Mouse (Mus musculus) T-helper 1 cell (primary cell): ENCODE measurements at regions not wholly inside any gene's neighbourhood (a gene's known extent, or its start where the extent isn't known, plus 50 kb on each side); places are given as distances from the start of the nearest gene placed in this dataset.

Experiments used
- in situ Hi-C: fragments of 300-600 bp; cut with MboI, MseI; formaldehyde crosslinking; loops from one replicate; pipeline ENCODE4 v1.15.1; 2025; ENCODE audit warnings: high pct_unique_total_duplicates

DNA sequence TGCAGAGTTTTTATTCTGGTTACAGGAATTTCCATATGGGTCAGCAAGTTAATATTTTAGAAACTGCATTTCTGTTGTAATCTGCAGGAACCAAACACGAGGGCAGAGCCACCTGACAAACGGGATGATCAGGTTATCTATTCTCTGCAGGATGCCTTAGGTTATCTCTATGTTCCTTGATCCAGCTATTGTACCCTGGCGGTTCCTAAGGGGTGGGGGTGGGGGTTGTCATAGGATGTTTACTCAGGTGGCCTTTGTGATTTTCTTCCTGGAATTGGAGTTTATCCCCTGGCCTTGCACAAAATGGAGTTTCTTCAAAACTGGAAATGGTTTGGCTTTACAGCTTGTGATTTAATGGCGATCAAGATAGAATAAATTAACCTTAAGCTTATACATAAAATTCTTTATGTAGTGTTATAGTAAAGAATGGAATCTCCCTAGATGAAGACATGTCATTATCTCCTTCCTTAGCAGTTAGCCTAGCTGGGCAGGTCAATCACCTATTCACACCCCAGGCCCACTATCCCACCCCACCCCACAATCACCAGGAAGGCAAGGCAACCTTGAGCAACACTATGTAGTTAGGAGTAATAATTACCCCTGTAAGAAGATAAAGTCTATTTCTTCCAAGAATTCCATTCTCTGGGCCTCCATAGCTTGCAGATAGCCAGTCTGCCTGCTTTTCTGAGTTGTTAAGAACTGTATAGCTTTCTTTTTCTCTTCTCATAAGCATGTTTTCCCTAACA lies 192.3 kb upstream of the B430218F22Rik start:
- in situ Hi-C loops: no loop called here

DNA sequence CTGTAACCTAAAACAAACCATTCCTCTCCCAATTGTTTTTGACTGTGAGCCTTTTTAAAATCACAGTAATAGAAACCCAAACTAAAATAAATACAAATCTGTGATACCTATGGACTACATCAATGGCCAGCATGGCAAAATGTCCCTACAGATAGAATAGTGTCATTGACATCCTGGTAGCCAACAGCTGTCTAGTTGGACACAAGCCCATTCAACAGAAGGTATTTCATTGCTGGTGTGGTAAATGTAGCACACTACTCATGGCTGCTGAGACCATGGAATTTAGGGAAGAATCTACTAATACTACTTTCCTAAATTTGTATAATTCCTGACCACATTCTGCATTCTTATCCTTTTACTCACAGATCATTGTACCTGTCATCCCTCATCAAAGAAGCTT lies 178.3 kb upstream of the B430218F22Rik start:
- in situ Hi-C loops: no loop called here

DNA sequence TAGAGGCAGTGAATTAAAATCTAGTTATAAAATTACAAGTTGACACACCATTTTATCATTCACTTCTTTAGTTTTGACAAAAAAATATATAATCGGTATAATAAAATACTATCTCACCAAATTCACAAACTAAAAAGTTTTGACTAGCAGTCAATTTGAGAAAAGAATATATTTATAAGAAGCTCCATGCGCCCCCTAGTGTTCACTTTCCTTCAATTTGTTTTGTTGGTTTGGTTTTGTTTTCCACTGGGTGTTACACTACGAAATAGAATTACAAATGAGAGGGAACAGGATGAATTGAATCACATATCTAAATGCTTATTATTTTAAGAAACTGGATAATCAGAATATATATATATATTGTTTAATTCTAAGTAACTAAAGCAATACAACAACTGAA lies 159.1 kb upstream of the B430218F22Rik start:
- in situ Hi-C loops: loop anchor here (10.0 to 25.0 kb wide), 3 partner anchors 1040 to 1933 kb away; partner anchors contain the start of gene Ccl28

DNA sequence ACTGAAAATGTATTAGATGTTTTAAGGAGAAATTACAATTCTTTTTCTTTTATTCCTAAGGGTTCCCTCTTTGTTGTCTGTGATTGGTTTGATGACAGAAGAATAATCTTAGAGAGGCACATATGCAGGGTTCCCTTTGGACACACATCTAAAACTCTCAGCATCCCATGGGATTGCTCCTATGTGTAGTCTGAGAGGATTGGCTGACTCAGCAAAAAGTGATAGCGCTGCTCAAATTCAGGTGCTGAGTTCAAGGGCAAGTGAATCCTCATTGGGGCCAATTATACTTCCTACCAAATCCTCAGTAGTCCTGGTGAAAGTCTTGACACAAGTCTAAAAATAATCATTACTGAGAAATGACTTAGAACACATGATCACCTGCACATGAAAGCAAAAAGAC lies 148.5 kb upstream of the B430218F22Rik start:
- in situ Hi-C loops: loop anchor here (10.0 to 25.0 kb wide), 3 partner anchors 893 to 1374 kb away; partner anchors contain the start of gene Ccl28

DNA sequence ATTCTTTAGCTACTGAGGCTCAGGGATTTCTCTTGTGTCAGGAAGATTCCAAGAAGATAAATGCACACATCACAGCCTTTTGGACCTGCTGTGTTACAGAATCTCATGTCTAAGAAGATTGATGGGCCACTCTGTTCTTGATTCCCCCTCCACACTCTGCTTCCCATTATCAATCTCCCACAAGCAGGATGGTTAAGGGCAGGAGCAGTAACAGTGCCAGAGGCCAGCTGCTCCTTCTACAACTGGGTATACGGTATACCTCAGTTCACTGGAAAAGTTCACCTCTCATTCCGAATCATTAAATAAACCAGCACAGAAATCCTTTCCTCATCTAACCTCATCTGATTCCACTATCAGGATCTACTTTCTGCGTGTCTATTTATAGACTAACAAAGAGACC lies 141.8 kb upstream of the B430218F22Rik start:
- in situ Hi-C loops: loop anchor here (25.0 kb wide), 2 partner anchors 1057 to 1368 kb away; partner anchors contain the start of gene Ccl28

DNA sequence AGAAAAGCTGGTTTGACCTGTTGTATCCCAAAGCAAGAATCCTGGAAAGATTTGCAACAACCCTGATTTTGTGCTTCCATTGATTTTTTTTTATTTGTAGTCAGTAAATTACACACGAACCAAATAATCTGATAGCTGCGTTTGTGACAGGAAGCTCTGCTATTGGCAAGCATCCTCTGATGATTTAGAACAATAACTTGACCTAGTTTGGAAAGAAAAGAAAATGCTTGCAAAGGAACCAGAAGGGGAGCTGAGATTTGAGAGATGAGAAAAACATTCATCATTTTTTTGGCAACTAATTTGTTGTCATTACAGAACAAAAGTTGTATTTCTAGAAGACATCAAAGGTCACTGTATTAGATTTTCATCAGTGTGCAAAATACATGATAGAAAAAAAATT lies 140.9 kb upstream of the B430218F22Rik start:
- in situ Hi-C loops: loop anchor here (25.0 kb wide), 2 partner anchors 1058 to 1367 kb away; partner anchors contain the start of gene Ccl28

DNA sequence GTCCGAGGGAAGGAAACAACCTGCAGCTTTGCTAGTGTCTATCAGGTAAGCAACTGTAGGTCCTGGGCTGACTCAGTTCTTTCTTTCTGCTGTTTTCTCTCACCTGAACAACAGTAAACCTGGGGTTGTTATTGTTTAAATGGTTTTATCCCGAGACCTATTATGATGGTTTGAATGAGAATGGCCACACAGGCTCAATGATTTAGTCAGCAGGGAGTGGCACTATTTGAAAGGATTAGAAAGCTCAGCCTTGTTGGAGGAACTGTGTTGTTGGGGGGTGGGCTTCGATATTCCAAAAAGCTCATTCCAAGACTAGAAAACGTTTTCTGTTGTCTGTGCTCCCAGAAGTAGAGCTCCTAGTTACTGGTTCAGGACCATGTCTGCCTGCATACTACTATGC lies 126.8 kb upstream of the B430218F22Rik start:
- in situ Hi-C loops: no loop called here

DNA sequence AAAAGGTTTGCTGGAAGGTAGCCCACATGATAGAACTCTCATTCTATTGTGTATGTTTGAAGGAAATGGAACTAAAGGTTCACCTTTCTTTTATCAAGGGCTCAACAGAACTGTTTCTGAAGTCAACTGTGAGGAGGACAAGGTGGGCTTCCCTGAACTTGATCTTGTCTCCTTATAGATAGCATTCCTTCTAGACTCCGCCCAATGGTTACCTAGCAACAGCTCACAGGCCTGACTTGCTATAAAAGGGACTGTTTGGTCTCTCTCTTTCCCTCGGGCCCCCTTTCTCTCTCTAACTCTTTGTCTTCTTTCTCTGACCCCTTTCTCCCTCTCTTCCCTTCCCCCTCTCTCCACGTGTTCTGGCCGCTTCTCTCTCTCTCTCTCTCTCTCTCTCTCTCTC lies 123.5 kb upstream of the B430218F22Rik start:
- in situ Hi-C loops: no loop called here

DNA sequence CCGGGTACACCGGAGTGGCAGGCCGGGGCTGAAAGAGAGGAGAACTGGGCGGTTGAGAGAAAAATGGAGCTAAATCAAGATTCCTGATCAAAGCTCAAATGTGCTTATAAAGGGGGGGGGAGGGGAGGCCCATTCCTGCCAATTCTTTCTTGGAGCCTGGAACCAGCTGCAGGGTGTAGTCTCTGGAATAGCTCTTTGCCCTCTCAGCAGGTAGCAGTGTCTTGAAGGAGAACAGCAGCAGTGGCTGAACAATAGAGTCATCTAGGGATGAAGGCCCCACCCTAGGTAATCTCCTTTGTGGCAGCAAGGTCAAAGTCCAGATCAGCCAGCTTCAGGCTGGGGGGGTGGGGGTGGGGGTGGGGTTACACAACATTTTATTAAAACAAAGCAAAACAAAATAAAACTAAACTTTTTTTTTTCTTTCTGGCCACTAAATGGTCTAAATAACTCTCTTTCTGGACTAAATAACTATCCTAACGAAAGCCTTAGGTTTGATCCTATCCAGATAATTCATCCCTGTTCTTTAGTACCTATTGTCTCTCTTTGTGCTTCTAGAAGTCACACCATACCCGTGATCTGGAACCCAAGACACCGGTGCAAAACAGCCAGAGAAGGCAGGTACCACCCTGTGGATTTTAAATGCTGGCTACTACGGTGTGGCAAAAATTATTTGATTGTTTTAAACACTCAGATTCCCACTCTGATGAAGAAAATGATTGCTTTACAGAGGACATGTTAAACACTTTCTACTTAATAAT lies 120.5 kb upstream of the B430218F22Rik start:
- in situ Hi-C loops: no loop called here

DNA sequence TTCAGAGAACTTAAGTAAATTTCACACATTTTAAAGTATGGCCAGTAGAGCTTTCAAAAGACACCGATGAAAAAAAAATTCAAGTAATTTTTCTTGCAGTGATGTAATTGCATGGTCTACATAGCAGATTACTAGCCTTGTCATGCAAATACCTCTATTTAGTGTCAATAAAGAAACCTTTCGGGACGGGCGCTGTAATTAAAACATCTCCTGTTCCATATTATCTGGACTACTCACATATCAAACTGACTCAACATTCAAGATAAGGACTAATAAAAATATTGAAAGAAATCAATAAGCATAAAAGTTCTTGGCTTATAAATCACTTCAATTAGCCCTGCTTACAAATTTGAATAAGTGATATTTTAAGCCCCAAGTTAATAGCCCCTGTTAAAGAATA lies 113.5 kb upstream of the B430218F22Rik start:
- in situ Hi-C loops: no loop called here

DNA sequence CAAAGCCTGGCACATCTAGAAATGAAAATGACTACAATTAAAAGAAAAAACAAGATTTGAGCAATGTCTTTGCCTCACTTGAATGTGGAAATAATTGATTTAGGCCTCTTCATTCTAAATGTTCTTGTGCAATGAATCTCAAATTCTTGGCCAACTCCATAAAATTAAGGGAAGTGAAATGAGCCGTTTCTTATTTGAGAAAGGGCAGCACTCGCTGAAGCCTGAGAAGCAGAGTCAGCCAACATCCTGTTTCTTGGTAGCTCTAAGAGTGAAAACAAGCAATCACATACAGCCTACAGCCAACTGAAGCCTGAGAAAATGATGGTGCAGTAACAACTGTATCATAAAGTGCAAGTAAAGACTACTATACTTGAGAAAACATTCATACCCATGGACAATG lies 105.5 kb upstream of the B430218F22Rik start:
- in situ Hi-C loops: no loop called here

DNA sequence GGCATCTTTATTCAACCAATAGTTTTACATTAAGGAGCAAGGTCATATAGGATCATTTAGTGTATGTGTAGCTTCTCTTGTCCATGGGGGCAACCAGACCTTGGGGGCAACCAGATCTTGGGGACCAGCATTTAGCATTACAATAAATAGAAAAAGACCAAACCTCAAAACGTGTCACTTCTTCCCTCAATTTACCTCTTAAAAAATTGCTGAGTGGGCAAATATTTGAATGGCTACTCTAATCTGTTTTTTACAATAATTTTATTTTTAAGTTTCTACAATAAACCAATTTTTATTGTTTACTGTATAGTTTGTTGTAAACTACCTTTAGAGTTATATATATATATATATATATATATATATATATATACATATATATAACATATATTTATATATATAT lies 92.7 kb upstream of the B430218F22Rik start:
- in situ Hi-C loops: no loop called here

DNA sequence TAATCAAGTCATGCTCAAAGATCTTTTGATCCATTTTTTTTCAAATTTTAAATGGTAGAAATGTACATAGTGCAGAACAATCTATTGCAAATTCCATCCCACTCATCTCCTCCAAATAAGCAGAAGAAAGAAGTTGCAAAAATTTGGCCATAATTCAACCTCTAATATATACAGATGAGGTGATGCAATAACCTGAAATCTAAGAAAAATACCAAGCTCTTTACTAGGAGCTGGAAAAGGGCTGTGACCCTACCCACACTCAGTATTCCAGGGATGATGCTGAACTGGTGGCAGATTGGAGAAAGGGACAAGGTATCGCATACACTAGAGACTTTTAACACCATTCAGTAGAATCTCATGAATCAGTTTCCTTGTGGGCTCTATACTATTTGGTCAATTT lies 76.3 kb upstream of the B430218F22Rik start:
- in situ Hi-C loops: no loop called here

DNA sequence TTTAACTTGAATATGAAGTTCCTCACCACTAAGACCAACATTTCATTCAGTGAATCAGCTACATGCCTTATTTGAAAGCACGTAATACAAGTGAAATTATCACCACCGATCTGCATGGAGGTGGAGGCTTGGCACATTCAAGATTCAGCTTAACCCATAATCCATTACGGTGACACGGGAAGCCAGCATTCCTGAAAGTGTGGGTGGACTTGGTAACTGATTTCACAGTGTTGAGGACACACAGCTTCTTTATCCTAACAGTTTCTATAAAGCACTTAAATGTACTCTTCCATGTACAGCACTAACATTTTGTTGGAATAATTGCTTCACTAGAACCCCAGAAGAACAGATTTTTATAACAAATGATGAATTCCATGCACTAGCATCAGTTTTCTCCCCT lies 72.8 kb upstream of the B430218F22Rik start:
- in situ Hi-C loops: no loop called here
